Mouse (Mus musculus) left cerebral cortex, adult 9 months (tissue): ENCODE measurements at regions not wholly inside any gene's neighbourhood (a gene's known extent, or its start where the extent isn't known, plus 50 kb on each side); places are given as distances from the start of the nearest gene placed in this dataset.
A peak's percentile ranks its signal among the peaks of the same experiment; 100 is the strongest.
"Not testable (repeated sequence)": the region's sequence is repeated elsewhere in the genome, so short reads cannot be mapped to it uniquely, and the experiment has no call there.

Source experiments
- DNase-seq, 2 experiments: peaks; one replicate each; pipeline ENCODE4 v3.0.0; 2022; ENCODE audit warnings: low spot score in 2 of 2

GRCm38 (mm10) chr14:104208040-104208816, 259.6 kb downstream of the Pou4f1 start:
- no peak for DNase-seq

- no peak for DNase-seq
Observed at GRCm38 (mm10) chr14:104206602-104207001, 261.2 kb downstream of the Pou4f1 start.

GRCm38 (mm10) chr14:104203239-104203986, 264.4 kb downstream of the Pou4f1 start:
- DNase-seq: no peak

- no peak for DNase-seq
Observed at GRCm38 (mm10) chr14:104193198-104193597, 274.6 kb downstream of the Pou4f1 start.

GRCm38 (mm10) chr14:104175122-104175521, 292.7 kb downstream of the Pou4f1 start:
- no peak for DNase-seq

GRCm38 (mm10) chr14:104146841-104147240, 302.6 kb upstream of the Ednrb start:
- no peak for DNase-seq

- no peak for DNase-seq
Observed at GRCm38 (mm10) chr14:104145395-104145794, 301.2 kb upstream of the Ednrb start.

- DNase-seq: no peak
Observed at GRCm38 (mm10) chr14:104114986-104115951, 271.1 kb upstream of the Ednrb start.

GRCm38 (mm10) chr14:104114182-104114581, 270.0 kb upstream of the Ednrb start:
- DNase-seq: no peak

GRCm38 (mm10) chr14:104113448-104113847, 269.2 kb upstream of the Ednrb start:
- DNase-seq: no peak

GRCm38 (mm10) chr14:104086381-104086780, 242.2 kb upstream of the Ednrb start:
- DNase-seq: no peak

- not testable (repeated sequence) for DNase-seq
Observed at GRCm38 (mm10) chr14:104064199-104064598, 220.0 kb upstream of the Ednrb start.

- no peak for DNase-seq
Observed at GRCm38 (mm10) chr14:104053697-104054096, 209.5 kb upstream of the Ednrb start.

- DNase-seq: peak in 1 of 2 experiments; percentile 54
Observed at GRCm38 (mm10) chr14:104038628-104039325, 194.6 kb upstream of the Ednrb start.

- no peak for DNase-seq
Observed at GRCm38 (mm10) chr14:104033606-104034005, 189.4 kb upstream of the Ednrb start.

- no peak for DNase-seq
Observed at GRCm38 (mm10) chr14:104030784-104031470, 186.7 kb upstream of the Ednrb start.

- DNase-seq: no peak
Observed at GRCm38 (mm10) chr14:104029668-104030530, 185.7 kb upstream of the Ednrb start.

GRCm38 (mm10) chr14:104027900-104028285, 183.7 kb upstream of the Ednrb start:
- no peak for DNase-seq

- peak in 1 of 2 experiments; percentile 48 for DNase-seq
Observed at GRCm38 (mm10) chr14:104027077-104027899, 183.1 kb upstream of the Ednrb start.
